Mouse (Mus musculus) 3T3-L1 (cell line): ENCODE results near the gene Ccr7.

Source experiments
- DNase-seq: peaks from one replicate; pipeline ENCODE4 v3.0.0-alpha.2; 2015; ENCODE audit warnings: low read depth, low spot score

Gene Ccr7

GRCm38 (mm10) chr11:99154987-99155641, at the start of gene Ccr7:
Gene Ccr7 (minus strand): TSS chr11:99155077.
- DNase-seq, result peak; percentile 15

DNA sequence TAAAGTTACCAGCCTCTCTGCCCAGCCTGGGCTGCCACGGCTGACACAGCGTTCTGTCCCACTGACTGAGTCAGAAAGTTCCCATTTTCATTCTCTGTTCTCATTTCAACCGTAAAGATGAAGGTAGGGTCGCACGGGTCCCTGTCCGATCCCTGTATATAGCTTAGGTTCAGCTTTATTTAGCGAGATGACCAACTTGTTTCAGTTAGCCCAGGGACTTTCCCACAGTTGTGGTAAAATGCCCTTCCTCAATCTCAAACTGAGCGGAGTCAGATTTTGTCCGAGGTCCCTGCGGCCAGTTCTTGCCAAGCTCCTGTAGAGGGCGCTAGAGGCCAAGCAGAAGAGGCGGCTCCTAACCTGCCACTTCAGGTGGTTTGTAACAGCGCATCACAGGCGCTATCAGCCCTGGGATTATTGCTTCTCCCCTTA, 34.3 kb upstream of the Ccr7 start:
- DNase-seq, result peak; percentile 30

GRCm38 (mm10) chr11:99187348-99187747, 32.5 kb upstream of the Ccr7 start:
- no peak for DNase-seq

GRCm38 (mm10) chr11:99186836-99187235, 32.0 kb upstream of the Ccr7 start:
- no peak for DNase-seq

- DNase-seq, result no peak
These were observed 27.7 kb upstream of the Ccr7 start for GRCm38 (mm10) chr11:99182575-99182974.

DNA sequence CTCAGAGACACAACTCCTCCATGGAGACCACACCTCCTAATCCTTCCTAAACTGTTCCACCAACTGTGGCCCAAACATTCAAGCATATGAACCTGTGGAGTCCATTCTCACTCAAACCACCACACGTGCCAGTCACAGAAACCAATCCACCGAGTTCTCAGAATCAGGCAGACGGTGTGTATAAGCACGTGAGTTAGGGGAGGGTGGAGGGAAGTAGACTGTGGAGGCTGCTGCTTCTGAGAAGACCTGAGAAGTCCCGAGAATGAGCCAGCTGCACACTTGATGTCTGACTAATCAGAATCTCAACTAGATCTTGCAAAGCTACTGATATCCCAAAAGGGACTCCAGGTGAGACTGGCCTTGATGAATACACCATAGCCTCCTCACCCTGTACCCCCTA, 25.2 kb upstream of the Ccr7 start:
- no peak for DNase-seq

DNA sequence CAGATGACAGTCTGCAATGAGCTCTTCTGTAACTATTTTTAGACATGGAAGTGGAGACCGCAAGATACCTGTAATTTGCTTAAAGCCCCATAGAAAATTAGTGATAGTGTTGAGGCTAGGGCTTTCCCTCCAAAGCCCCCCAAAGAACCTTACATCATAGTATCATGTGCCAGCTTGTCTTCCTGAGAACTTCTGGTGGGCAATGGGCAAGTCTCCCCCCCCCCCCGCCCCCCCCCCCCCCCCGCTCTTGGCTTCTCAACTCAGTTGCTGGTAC, 23.0 kb upstream of the Ccr7 start:
- DNase-seq, result no peak

GRCm38 (mm10) chr11:99177054-99177924, 22.4 kb upstream of the Ccr7 start:
- DNase-seq, result no peak

GRCm38 (mm10) chr11:99172002-99172401, 17.1 kb upstream of the Ccr7 start:
- no peak for DNase-seq

- no peak for DNase-seq
These were observed 16.6 kb upstream of the Ccr7 start for GRCm38 (mm10) chr11:99171442-99171841.

- DNase-seq, result no peak
These were observed 15.8 kb upstream of the Ccr7 start for GRCm38 (mm10) chr11:99170547-99171267.

DNA sequence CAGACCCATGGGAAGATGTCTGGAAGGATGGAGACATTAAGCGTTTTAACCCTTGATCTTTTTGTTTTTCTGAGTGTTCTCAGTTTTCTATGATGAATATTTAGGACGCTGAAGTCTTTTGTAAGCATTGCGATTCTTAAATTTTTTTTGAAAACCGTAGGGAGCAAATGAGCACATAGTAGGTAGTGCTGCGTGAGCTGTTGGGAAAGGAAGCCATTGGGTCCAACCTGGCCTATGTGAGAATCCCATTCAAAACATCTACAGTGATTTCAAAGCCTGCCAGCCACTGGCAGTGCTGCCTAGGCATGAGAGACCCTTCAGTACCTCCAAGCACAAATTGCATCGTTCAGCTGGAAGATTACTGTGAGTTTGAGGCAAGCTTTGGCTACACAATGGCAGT, 15.1 kb upstream of the Ccr7 start:
- no peak for DNase-seq

DNA sequence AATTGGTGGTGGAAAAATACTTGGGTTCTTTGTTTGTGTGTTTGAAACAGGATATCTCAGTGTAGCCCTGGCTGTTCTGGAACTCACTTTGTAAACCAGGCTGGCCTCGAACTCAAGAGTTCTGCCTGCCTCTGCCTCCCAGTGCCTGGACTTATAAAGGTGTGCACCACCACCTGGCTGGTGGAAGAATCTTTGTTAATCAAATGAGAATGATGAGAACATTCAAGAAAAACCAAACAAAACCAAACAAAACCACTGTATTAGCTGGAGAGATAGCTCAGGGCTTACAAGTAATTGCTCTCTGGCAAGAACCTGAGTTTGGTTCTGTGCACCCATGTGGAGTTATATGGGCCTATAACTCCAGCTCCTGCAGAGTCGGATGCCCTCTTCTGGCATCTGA, 14.6 kb upstream of the Ccr7 start:
- DNase-seq, result no peak

DNA sequence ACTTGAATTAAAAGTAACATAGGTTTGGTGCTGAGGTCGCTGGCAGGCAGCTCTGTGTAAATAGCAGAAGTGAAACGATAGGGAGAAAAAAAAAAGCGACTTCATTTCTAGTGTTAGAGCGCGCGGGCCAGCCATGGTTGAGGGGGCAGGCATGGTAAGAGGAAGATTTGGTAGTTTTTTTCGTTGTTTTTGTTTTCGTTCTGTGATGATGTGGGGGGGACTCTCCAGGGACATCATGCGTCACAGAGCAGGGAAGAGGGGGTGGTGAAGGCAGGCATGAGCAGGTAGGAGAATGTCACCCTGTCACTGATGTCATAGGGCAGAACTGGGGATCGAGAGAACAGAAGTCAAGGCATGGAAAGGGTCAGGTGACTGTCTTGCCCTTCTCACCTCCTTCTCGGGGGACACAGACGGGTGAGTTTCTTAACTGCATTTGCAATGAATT, 13.2 kb upstream of the Ccr7 start:
- no peak for DNase-seq

DNA sequence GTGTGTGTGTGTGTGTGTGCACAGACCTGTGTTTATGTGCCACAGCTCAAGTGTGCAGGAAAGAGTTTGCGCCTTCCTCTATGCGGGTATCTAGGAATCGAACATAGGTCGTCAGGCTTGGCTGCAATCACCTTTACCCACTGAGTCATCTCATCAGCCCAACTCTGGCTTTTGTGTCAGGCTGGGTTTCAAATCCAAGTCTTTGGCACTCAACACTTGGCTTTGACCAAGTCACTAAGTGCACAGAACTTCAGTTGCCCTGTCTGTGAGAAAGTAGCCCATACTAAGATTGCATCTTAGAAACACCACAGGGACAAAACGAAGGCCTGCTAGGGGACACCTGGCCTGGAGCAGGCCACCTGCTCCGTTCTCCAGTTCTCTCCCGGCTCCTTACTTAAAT, 12.7 kb upstream of the Ccr7 start:
- no peak for DNase-seq

DNA sequence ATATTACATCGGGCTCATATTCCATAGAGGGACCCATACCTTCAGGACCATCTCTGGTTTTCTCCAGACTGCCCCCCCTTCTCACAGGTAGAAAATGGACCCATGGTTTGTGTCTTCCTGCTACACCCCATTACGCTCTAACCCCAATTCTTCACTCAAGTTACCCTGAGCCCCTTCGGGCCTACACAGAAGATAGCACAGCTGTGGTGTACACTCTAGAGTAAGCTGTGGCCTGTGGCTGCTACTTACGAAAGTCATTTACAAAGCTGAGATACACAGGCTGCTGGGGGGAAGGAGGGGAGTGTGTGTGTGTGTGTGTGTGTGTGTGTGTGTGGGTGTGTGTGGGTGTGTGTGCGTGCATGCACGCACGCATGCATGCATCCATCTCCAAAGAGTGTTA, 11.4 kb upstream of the Ccr7 start:
- no peak for DNase-seq

GRCm38 (mm10) chr11:99165031-99165752, 10.3 kb upstream of the Ccr7 start:
- no peak for DNase-seq

DNA sequence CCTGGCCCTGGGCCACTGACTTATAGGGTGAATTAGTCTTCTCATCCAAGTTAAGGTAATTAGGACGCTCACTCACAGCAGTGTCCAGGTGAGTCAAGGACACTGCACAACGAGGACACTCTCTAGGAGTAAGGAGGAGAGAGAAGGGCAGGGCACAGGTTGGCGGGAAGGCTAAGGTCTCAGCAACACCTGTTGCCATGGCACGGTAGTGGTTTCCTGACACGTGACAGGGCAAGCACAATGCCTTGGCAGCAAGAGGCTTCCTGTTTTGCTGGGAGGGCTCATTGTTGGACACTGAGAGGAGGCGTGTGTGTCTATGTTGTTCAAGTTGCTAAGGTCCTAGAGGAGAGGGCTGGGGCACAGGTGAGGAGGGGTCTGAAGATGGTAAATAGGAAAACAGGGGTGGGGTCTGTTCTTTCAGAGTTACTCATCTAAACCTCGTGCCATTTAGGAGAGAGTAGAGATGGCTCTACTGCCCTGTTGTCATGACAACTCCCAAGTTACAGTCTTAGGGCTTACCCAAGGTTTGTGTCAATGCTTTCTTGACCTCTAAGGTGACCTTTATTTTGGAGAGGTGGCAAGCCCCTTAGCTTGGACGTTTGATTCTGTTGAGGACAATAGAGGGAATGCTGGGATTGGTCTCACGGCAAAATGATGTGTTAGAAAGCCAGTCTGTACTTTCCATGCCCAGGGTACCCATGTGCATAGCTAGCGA, 8.3 kb upstream of the Ccr7 start:
- no peak for DNase-seq

DNA sequence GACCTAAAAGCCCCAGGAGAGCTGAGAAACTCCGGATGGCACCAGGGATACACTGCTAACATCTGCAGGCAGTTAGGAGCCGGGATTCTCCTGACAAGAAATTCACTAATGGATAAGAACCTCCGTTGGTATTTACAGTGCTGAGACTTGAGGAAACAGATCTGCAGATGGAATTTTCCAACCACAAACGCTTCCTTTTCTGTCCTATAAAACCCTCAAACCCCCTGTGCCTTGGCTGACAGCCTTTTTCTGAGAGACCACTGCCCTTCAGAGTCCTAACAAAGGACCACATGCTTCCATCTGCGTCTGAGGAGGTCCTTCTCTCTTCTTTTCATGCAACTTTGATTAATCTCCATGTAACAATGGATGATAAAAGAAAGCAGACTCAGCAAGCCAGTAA, 6.8 kb upstream of the Ccr7 start:
- no peak for DNase-seq

DNA sequence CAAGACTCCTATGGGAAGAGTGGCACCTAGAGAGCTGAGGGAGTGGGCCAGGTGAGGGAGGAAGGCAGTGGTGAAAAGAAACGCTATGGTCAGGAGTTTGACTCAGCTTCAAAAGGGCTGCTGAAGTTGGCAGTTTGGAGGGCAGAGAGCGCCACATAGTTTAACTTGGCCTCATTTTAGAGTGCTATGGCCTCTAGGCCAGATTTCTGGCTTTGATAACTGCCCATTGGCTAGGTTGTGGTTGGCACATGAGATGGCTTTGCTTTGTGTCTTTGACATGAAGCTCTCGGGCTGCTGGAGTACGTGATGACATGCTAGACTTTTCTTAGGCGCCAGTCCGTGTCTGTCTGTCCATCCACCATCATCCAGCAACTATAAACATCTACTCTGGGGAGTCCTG, 5.4 kb upstream of the Ccr7 start:
- no peak for DNase-seq

DNA sequence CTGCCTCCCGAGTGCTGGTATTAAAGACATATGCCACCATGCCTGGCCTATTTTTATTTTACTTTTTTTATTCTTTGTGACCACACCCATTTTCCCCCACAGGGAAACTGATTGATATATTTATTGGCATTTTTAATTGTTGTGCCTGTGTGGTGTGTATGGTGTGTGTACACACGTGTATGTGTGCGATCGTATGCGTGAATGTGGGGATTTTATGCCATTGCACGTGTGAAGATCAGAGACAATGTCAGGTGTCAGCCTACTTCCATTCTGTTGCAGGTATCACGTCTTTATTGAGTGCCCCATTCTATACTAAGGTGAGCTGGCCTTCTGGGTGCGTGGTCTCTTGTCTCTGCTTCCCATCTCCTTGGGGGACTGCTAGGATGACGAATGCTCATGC, 940 bp upstream of the Ccr7 start:
- no peak for DNase-seq
